Mouse (Mus musculus) brain, embryonic 14.5 days (tissue): ENCODE measurements around the gene Nid2.

Experiments
- CTCF ChIP-seq: fragments of 200-500 bp; IDR thresholded peaks from 2 replicates; pipeline ENCODE4 v1.5.1; 2012; ENCODE audit warnings: inconsistent platforms, mild to moderate bottlenecking, moderate library complexity, borderline replicate concordance; ENCODE audit not compliant: insufficient read depth, insufficient read length; ENCODE audit errors: extremely low read depth
- POLR2A ChIP-seq: fragments of 200-500 bp; IDR thresholded peaks from 2 replicates; pipeline ENCODE4 v1.6.1; 2012; ENCODE audit warnings: mild to moderate bottlenecking, inconsistent platforms, borderline replicate concordance; ENCODE audit not compliant: poor library complexity, insufficient read depth, insufficient read length, severe bottlenecking; ENCODE audit errors: extremely low read depth

GRCm38 (mm10) chr14:19711771-19712170 is 39.3 kb upstream of the Nid2 start:
- TF ChIP-seq CTCF (no peak), POLR2A (no peak)
